Mouse (Mus musculus): ENCODE data around the gene Gid4.
A peak's percentile ranks its signal among the peaks of the same experiment; 100 is the strongest.
"Not testable (repeated sequence)": the region's sequence is repeated elsewhere in the genome, so short reads cannot be mapped to it uniquely, and the experiment has no call there.

Gid4 gene

DNA sequence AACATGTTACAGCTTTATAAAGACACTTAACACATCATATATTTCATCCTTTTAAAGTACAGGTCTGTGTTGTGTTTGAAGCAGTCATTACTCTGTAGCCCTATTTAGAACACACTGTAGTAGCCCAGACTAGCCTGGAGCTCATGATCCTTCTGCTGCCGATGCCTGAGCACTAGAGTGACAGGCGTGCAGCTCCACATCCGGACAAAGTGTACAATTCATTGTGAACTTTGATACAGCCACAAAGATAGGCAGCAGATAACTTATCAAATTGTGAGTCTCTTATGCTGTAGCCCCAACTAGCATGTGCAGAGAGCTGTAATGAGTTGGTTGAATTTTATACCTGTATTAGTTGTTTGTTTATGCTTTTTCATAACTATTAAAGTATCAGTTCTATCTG is 10.7 kb downstream of the Gid4 start:
- no peak for DNase-seq (ENCODE audit: low spot score in 2 of 2)

DNA sequence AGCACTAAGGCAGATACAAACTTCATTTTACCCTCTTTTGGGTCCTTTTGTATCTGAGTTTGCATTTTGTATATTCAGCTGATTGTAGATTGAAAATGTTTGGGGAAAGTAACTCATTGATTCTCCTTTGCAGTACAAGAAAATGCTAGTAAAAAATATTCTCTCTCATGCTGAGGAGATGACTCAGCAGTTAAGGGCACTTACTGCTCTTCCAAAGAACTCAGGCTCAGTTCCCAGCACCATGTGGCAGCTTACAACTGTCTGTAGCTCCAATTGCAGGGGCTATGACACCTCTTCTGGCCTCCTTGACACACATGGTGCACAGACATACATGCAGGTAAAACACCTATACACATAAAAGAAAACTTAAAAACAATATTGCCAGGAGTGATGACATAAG is 16.6 kb downstream of the Gid4 start:
- no peak for DNase-seq (ENCODE audit: low spot score in 2 of 2)

DNA sequence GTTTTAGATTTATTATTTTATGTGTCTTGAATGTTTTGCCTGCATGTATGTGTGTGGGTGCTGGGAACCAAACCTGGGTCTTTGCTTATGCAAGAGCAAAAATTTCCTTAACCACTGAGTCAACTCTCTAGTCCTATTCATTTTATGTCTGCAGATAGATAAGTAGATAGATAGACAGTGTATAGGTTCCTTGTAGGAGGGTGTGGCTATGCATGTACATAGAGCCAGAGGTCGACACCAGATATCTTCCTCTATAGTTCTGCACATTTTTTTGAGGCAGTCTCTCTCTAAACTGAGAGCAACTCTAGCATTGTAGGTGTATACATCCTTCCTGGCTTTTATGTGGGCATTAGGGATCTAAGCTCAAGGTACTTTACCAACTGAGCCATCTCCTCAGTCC is 18.2 kb downstream of the Gid4 start:
- DNase-seq (ENCODE audit: low spot score in 2 of 2) = no peak

DNA sequence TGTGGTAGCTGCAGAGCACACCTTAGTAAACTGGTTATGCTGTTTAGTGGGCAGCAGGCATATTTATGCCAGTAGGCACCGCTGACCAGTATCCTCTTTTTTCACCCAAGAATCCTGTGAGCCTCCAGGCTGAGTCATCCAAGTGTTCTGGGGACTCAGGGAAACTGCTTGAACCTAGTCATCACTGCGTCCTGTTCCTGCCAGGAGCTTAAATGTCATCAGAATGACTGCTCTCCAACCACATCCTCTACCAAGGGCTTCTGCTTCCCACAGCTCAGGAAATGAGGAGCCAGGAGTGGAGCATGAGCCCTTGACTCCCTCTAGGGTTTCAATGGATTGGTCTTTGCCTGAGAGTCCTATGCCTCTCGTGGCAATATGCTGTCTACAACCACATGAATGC is 19.7 kb downstream of the Gid4 start:
- DNase-seq (ENCODE audit: low spot score in 2 of 2) = no peak

DNA sequence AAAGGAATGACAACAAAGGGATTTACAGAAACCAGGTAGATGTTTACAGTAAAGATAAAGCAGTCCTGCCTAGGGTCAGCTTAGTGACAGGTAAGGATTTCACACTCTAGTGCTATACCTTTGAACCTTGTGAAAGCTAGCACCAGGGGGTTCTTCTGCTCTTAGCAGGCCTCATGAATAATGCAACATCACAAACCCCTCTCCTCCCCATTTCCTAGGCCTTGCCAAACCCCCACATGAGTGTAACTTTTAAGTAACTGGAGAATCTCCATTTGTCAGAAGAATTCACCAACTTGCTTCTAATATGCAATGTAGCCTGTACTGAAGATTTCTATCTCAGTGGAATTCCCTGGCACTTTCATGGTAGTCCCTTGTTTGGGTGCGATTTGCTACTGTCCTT is 22.7 kb downstream of the Gid4 start:
- DNase-seq (ENCODE audit: low spot score in 2 of 2) = not testable (repeated sequence)

DNA sequence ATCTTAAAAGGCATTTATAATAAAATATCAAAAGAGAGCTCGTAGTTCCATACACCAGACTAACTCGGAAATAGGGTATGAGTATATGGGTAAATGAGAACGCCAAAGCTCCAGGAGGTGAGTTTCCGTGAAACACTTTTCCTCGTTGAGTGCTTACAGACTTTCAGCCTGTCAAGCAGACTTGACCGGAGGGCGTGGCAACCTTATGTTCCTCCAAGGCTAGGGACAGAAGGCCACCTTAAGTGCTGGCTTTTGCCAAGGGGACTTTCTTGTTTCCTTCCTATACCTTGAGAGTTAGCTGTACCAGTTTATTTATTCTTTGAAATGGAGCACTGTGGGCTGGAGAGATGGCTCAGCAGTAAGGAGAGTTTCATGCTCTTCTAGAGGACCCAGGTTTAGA is 23.2 kb downstream of the Gid4 start:
- no peak for DNase-seq (ENCODE audit: low spot score in 2 of 2)

DNA sequence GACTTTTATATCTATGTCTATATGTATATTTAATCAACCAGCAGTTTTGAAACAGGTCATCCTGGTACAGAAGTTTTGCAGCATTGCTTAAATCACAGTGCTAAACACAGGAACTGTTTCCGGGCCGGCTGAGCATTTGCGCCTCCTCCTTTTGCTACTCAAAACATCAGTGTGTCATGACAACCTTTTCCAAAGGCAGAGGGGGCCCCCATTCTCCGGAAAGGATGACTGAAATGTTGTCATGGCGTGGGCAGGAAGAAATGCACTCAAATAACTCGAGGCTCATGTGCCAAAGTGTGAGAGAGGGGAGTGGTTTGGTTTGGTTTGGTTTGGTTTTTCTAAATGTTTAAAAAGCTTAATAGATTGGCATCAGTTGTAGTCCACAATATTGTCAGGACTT is 26.0 kb downstream of the Gid4 start:
- DNase-seq (ENCODE audit: low spot score in 2 of 2) = no peak

DNA sequence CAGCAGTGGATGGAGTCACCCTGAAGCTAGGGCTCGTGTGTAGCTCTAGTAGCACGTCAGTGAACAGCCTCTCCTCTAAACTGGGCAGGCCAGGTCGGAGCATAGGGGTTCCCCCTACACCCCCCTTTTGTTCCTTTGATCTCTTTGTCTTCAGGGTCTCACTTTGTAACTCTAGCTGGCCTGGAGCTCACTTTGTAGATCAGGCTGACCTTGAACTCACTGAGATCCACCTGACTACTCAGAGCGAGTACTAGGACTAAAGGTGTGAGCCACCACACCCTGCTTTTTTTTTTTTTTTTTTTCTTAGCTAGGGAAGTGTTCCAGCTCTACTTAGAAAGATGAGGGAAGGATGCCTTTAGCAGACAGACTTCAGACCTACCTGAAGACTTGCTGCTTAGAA is 27.1 kb downstream of the Gid4 start:
- DNase-seq (ENCODE audit: low spot score in 2 of 2) = no peak

DNA sequence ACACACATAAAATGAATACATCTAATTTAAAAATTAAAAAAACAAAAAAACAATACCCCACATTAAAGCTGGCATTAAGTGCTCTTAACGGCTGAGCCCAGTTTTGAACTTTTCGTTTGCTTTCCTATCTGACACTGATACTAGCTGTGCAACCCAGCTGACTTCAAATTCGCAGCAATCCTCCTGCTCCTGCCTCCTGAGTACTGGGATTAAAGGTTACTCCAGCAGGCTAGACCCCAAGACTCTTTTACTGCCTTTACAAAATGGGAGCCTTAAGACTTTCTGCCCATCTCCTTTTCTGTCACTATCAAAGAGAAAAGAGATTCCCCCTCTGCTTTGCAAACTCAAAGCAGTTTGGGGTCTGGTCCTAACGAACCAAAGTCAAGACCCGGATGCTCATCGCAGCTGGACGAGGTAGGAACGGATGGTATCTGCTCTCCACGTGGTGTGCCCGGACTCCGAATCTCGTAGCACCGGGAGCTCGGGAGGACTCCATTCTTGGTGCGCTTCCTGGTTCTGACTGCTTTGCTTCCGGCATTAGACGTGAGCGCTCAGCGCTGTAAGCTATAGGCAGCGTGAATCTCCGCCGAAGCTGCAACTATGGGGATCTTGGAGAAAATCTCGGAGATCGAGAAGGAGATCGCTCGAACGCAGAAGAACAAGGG is 37.3 kb downstream of the Gid4 start, which contains the start of gene Drg2:
Drg2 (plus strand) TSS at position 512 of the 665 bp plus-strand sequence.
- peak; percentile 87 to 93 for DNase-seq (ENCODE audit: low spot score in 2 of 2)

DNA sequence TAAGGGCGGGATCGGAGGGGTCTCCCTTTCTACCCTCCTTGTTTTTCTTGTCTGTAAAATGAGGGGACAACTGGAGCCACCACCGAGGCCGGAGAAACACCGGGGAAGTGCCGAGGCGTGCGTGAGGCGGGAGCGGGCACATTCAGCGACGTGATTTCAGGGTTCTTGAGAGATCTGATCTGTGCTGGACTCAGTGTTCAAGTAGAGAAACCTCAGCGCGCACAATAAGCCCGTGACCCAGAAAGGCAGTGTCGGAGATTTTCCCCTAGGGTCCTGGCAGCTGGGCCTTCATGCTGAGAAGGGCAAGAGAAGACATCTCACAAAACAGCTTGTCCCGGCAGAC is 37.8 kb downstream of the Gid4 start:
- no peak for DNase-seq (ENCODE audit: low spot score in 2 of 2)

DNA sequence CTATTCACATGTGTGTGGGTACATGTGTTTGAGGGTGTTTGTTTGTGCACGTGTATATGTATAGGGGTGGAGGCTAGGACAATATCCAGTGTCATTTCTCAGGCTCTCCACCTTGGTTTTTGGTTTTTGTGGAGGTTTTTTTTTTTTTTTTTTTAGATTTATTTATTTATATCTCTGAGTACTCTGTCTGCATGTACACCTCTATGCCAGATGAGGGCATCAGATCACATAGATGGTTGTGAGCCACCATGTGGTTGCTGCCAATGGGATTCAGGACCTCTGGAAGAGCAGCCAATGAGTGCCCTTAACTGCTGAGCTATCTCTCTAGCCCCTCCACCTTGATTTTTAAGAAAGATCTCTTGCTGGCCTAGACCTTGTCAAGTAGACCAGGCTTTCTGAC is 41.0 kb downstream of the Gid4 start:
- DNase-seq (ENCODE audit: low spot score in 2 of 2) = no peak

DNA sequence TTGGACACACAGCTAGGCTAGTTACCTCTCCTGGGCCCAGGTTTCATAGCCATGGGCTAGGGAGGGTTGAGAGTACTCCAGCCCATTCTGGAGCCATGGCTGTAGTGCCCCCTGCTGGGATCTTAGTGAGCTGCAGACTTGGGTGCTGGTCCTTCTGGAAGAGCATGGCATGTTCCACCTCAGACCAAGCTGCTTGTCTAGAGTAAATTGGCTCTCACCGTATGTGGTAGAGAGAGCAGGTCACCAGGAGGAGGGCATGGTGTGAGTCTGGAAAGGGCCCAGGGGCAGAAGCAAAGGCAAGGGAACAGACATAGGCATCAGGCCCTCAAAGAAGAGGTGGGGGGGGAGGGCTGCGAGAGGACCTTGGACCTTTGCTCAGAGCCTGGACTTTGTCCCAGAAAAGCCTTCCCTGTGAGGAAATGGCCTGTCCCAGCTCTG is 49.0 kb downstream of the Gid4 start:
- peak; percentile 55 to 79 for DNase-seq (ENCODE audit: low spot score in 2 of 2)

DNA sequence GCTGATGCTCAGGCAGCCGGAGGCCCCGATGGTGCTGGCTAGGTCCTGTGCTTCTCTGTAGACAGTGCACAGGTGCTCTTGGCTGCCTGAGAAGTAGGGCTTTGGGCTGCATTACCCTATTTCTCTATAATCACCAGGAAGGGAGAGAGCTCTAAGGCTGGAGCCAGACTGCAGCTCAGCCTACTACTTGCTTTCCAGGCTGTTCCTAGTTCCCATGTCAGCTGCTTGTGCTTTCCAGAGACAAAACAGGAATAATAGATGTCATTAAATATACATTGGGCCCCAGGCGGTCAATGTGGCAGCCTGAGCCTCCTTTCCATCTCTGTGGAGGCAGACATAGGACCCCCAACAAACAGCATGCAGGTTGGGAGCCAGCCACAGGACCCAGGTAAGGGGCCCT is 52.1 kb downstream of the Gid4 start, which contains the start of gene Myo15:
Myo15 (plus strand) TSS at position 301 of the 400 bp plus-strand sequence.
- DNase-seq (ENCODE audit: low spot score in 2 of 2) = no peak

DNA sequence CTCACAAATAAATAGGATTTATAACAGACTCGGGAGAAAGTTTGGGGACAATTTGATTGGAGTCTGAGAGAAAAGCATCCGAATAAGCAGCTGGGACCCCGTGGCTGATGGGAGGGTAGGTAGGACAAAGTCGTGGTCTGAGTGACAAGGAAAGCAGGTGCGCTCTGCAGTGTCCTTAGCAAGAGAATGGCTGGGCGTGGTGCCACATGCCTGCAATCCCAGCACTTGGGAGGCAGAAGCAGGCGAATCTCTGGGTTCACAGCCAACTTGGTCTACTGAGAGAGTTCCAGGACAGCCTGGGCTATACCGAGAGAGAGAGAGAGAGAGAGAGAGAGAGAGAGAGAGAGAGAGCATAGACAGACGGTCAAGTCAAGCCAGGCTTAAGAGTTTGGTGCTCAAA is 53.8 kb downstream of the Gid4 start:
- DNase-seq (ENCODE audit: low spot score in 2 of 2) = no peak

DNA sequence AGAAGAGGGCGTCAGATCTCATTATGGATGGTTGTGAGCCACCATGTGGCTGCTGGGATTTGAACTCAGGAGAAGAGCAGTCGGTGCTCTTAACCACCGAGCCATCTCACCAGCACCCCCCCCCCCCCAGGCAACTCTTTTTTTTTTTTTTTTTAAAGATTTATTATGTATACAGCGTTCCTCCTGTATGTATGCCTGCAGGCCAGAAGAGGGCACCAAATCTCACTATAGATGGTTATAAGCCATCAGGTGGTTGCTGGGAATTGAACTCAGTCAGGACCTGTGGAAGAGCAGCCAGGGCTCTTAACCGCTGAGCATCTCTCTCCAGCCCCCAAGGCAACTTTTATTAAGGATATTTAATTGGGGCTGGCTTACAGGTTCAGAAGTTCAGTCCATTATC is 57.6 kb downstream of the Gid4 start:
- DNase-seq (ENCODE audit: low spot score in 2 of 2) = no peak

DNA sequence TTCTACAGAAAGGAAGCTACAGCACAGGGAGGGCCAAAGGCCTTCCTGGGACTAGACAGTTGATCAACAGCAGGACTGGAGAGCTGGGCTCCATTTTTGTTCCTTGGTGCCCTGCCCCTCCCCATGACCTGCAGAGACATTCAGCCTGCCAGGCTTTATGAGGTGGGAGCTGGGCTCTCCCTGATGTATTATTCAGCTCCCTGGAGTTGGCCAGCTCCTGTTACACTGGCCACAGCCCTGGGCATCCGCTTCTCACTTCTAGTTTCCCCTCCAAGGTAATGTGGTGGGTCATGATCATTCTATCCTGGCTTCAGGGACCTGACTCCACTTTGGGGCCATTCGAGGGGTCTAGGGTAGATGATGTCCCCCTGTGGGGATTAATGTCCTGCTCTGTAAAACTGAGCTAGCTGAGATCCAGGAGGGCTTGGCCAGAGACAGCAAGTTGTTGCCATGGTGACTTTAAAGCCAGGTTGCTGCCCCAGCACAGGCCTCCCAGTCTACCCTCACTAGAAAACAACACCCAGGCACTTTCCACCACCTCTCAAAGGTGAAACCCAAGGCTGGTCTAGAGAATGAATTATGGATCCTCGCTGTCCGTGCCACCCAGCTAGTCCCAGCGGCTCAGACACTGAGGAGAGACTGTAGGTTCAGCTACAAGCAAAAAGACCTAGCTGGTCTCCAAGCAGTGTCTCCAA is 58.9 kb downstream of the Gid4 start:
- DNase-seq (ENCODE audit: low spot score in 2 of 2) = no peak

DNA sequence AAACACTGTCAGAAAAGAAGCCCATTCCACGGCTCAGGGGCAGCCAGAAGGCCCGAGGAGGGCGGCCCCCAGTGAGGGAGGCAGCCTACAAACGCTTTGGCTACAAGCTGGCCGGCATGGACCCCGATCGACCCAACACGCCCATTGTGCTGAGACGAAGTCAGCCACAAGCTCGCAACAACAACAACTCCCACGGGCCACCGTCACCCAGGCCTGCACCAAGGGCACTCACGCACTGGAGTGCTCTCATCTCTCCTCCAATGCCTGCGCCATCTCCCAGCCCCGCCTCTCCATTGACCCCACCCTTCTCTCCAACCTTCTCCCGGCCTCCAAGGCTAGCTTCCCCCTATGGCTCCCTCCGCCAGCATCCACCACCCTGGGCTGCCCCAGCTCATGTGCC is 61.2 kb downstream of the Gid4 start:
- DNase-seq (ENCODE audit: low spot score in 2 of 2) = no peak

DNA sequence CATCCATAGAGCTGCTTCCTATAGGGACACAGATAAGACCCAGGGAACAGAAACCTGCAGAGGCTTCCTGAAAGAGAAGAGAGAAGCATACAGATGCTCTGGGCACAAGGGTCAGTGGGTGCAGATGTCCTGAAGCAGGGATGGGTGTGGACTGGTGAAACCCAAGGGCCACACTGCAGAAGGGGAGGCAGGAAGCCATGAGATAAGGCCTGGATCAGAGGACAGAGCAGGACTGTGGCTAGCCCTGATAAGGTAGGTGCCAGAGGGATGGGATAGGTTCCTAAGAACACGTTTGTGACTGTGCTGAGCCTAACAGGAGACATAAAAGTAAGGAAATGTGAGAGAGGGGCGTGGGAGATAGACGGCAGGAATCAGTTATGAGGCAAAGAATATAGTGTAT is 69.3 kb downstream of the Gid4 start:
- peak in 1 of 2 experiments; percentile 66 for DNase-seq (ENCODE audit: low spot score in 2 of 2)

DNA sequence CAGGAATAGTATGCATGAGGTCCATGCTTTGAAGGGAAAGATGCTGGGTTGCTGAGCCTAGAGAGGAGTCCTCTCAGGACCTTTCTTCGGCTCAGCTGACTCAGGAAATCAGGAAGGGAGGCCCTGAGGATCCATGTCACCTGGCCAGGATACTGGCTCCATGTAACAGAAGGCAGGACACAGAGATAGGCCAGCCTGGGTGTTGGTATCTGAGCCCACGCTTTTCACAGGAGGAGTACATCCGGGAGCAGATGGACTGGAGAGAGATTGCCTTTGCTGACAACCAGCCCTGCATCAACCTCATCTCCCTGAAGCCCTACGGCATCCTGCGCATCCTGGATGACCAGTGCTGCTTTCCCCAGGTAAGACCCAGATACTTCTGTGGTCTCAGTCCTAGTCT is 75.8 kb downstream of the Gid4 start:
- no peak for DNase-seq (ENCODE audit: low spot score in 2 of 2)

DNA sequence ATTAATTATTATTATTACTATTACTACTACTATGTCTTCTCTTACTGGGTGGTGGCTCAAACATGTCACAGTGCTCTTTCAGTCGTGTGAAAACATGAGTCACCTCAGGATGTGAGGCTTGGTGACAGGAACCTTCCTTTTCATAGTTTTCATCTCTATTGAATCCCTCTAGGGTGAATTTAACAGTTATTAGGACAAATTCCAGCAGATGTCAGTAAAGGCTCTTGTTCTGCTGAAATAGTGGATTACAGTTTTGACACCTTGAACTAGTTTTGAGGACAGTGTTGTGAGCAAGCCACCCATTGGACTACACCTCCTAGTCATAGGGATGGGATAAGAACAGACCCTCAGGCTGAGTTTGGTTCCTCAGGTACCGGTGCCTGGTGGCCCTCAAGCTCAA is 78.7 kb downstream of the Gid4 start:
- DNase-seq (ENCODE audit: low spot score in 2 of 2) = no peak

All from spleen, postnatal 4 days (tissue).